Mouse (Mus musculus): ENCODE data around the gene Gnpda2.

The Gnpda2 gene

GRCm38 (mm10) chr5:69591640-69592461 is at the start of gene Gnpda2:
Gene Gnpda2 (minus strand): TSS chr5:69592340.
- peak; percentile 89 for DNase-seq (ENCODE audit: low read depth, low spot score)

- no peak for DNase-seq (ENCODE audit: low read depth, low spot score)
Measured at GRCm38 (mm10) chr5:69634766-69635165, 42.6 kb upstream of the Gnpda2 start.

GRCm38 (mm10) chr5:69620899-69621298 is 28.8 kb upstream of the Gnpda2 start:
- DNase-seq (ENCODE audit: low read depth, low spot score): no peak

- DNase-seq (ENCODE audit: low read depth, low spot score): peak; percentile 48
Measured at GRCm38 (mm10) chr5:69613209-69613796, 21.2 kb upstream of the Gnpda2 start.

GRCm38 (mm10) chr5:69601027-69601426 is 8.9 kb upstream of the Gnpda2 start:
- peak; percentile 16 for DNase-seq (ENCODE audit: low read depth, low spot score)

- no peak for DNase-seq (ENCODE audit: low read depth, low spot score)
Measured at GRCm38 (mm10) chr5:69557404-69557935, 34.7 kb downstream of the Gnpda2 start.

GRCm38 (mm10) chr5:69556628-69557403 is 35.3 kb downstream of the Gnpda2 start, which contains the start of gene Guf1:
Gene Guf1 (plus strand): TSS chr5:69556923.
- peak; percentile 89 for DNase-seq (ENCODE audit: low read depth, low spot score)

GRCm38 (mm10) chr5:69542489-69542888 is 49.7 kb downstream of the Gnpda2 start, which contains the start of gene Yipf7:
Gene Yipf7 (minus strand): TSS chr5:69542648.
- DNase-seq (ENCODE audit: low read depth, low spot score): no peak

GRCm38 (mm10) chr5:69541680-69542079 is 50.5 kb downstream of the Gnpda2 start:
- no peak for DNase-seq (ENCODE audit: low read depth, low spot score)

- no peak for DNase-seq (ENCODE audit: low read depth, low spot score)
Measured at GRCm38 (mm10) chr5:69523944-69524343, 68.2 kb downstream of the Gnpda2 start.
